Mouse (Mus musculus): ENCODE measurements around the gene Gpbp1. TPM values are rescaled to one million over a fixed set of nuclear protein-coding genes. Genes with fewer than 3 reads are reported as not detected.

Gpbp1 gene
- total RNA-seq, 2 experiments from 2014 or later = 83.8 to 89.3 TPM

Other genes with a start within 250 kb of the Gpbp1 start
- not detected for gene Actbl2, start 235.1 kb downstream of the Gpbp1 start, total RNA-seq (2021)
- not detected for gene Gm49496, start 59.8 kb upstream of the Gpbp1 start, total RNA-seq (2021)
- not detected for gene Gm10198, start 102.7 kb upstream of the Gpbp1 start, total RNA-seq (2021)
- 10 to 100 TPM; 24.0 to 30.4 TPM for gene Mier3, start 190.9 kb upstream of the Gpbp1 start, total RNA-seq (2021)

Measured in layer of hippocampus, postnatal 25 days (tissue).